Mouse (Mus musculus) ES-Bruce4 (cell line): ENCODE data around the gene Syt1. TPM values are rescaled to one million over a fixed set of nuclear protein-coding genes. Genes with fewer than 3 reads are reported as not detected.

Experiments
- H3K27ac ChIP-seq: 2 replicates; pipeline ENCODE4 v1.5.1; 2012; ENCODE audit warnings: low read length, inconsistent platforms; ENCODE audit not compliant: insufficient read depth
- H3K27me3 ChIP-seq: 2 replicates; pipeline ENCODE4 v1.6.1; 2012; ENCODE audit warnings: mild to moderate bottlenecking, low read length, inconsistent platforms; ENCODE audit not compliant: control insufficient read depth, poor library complexity, insufficient read depth, severe bottlenecking
- H3K36me3 ChIP-seq: 2 replicates; pipeline ENCODE4 v1.6.1; 2012; ENCODE audit warnings: inconsistent platforms, mild to moderate bottlenecking, low read length, moderate library complexity; ENCODE audit not compliant: control insufficient read depth, poor library complexity, insufficient read depth, severe bottlenecking
- H3K4me1 ChIP-seq: one replicate; pipeline ENCODE4 v1.8.1; 2011; ENCODE audit warnings: low read length; ENCODE audit not compliant: control insufficient read depth, insufficient read depth
- H3K4me3 ChIP-seq: 2 replicates; pipeline ENCODE4 v1.5.1; 2011; ENCODE audit warnings: low read depth, mild to moderate bottlenecking, low read length
- H3K9ac ChIP-seq: 2 replicates; pipeline ENCODE4 v1.6.1; 2012; ENCODE audit warnings: low read depth, mild to moderate bottlenecking, inconsistent platforms; ENCODE audit not compliant: poor library complexity, severe bottlenecking
- H3K9me3 ChIP-seq: replicated peaks from 2 replicates; pipeline ENCODE4 v1.6.1; 2012; ENCODE audit warnings: mild to moderate bottlenecking, low read length, inconsistent platforms; ENCODE audit not compliant: control insufficient read depth, poor library complexity, insufficient read depth, severe bottlenecking
- CTCF ChIP-seq: IDR thresholded peaks from one replicate; pipeline ENCODE4 v1.8.1; 2011; ENCODE audit warnings: low read depth, low read length
- EP300 ChIP-seq: IDR thresholded peaks from 2 replicates; pipeline ENCODE4 v1.6.1; 2011; ENCODE audit warnings: low read depth, low read length; ENCODE audit not compliant: insufficient read depth
- POLR2A ChIP-seq: IDR thresholded peaks from one replicate; pipeline ENCODE4 v1.8.1; 2011; ENCODE audit warnings: low read length; ENCODE audit not compliant: insufficient read depth
- polyA plus RNA-seq: library from polyadenylated mRNA; stranded (reverse); fragments of >200 nt; gene quantifications from 2 replicates; pipeline ENCODE4 v1.2.4, GENCODE M21; 2011; ENCODE audit warnings: low read depth; ENCODE audit not compliant: missing spikeins, insufficient read depth, insufficient read length

Syt1 gene
- polyA plus RNA-seq, 1 experiment: 0.72 TPM

DNA sequence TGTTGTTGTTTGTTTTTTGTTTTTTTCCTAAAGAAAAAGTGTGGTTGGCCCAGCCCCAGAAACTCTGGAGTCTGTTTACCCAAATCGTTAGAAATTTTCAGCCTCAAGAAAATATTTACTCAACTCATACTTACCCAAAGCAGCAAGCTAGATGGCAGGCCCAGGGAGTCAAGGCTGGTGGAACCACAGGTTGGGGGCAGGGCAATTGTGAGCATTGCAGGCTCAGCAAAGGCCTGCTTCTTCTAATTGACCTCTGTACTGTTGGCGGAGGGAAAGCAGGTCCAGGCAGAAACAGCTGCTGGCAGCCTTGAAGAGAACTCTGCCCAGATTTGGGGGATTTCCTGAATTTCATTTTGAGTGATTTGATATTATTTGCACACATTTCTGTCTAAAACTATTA is 557.2 kb downstream of the Syt1 start:
- H3K27ac ChIP-seq: no peak overlapping the region
- no peaks in the 10 kb centered on the region for H3K36me3 ChIP-seq
- no peaks in the 10 kb centered on the region for H3K27me3 ChIP-seq
- no peak overlapping the region for H3K9ac ChIP-seq
- H3K4me3 ChIP-seq: no peak overlapping the region
- H3K4me1 ChIP-seq: no peaks in the 10 kb centered on the region
- TF ChIP-seq EP300 (no peak), POLR2A (no peak), CTCF (no peak)
- H3K9me3 ChIP-seq: no peaks in the 10 kb centered on the region

DNA sequence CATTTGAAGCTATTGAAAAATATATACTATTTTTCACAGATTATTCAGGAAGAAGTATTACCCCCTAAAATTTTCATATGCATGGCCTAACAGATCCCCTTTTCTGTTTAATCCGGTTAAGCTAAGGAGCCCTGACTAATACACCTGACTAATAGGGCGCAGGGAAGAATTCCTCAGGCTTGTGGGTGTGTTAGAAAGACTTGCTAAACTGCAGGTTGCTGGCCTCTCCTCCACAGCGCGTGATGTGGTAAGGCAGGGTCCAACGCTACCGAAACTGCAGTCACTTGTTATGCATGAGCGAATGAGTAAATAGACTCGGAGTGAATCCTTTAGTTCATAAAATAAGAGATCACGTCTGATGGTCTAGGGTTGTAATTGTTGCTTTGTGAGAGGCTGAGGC is 558.4 kb downstream of the Syt1 start:
- no peak overlapping the region for H3K27ac ChIP-seq
- no peaks in the 10 kb centered on the region for H3K4me1 ChIP-seq
- no peak overlapping the region for H3K9ac ChIP-seq
- H3K27me3 ChIP-seq: no peaks in the 10 kb centered on the region
- no peaks in the 10 kb centered on the region for H3K36me3 ChIP-seq
- H3K4me3 ChIP-seq: no peak overlapping the region
- H3K9me3 ChIP-seq: no peaks in the 10 kb centered on the region
- TF ChIP-seq CTCF: no peak
- TF ChIP-seq EP300: no peak
- TF ChIP-seq POLR2A: no peak

DNA sequence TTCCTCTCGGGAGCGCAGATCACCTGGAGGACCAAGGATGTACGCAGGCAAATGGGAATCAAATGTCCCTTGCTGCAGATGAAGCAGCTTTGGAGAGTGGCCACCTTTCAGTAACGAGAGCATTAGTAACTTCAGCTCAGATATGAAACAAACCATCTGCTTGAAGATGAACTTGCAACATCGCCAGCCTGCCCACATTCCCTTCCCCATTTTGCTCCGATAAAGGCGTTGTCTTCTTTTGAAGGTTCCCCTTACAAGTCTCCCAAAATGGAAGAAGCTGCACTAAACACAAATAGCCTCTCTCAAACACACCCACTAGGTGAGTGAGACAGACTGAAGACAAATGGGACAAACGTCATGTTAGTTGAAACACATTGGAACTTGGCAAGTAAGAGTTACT is 559.3 kb downstream of the Syt1 start:
- H3K9ac ChIP-seq: no peak overlapping the region
- no peaks in the 10 kb centered on the region for H3K36me3 ChIP-seq
- no peak overlapping the region for H3K4me3 ChIP-seq
- no peak overlapping the region for H3K27ac ChIP-seq
- TF ChIP-seq EP300 (no peak), POLR2A (no peak), CTCF (no peak)
- H3K4me1 ChIP-seq: no peaks in the 10 kb centered on the region
- H3K9me3 ChIP-seq: no peaks in the 10 kb centered on the region
- no peaks in the 10 kb centered on the region for H3K27me3 ChIP-seq

DNA sequence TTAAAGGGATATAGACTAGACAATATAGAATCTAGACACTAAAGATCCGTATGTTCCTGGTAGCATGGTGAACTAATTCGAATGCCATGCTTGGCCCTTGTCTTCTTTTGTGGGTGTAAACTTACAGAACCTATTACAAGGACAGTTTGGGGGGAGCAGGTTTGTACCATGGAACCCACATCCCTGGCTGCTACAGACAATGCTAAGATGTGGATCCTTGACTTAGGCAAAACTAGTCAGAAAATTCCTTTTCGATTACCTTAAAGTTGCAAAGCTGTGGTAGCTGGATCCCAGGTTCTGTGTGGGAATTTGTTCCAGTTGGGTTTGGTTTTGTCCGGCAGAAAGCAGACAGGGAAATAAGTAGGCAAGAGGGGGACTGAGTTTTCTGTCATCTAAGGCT is 560.4 kb downstream of the Syt1 start:
- H3K4me1 ChIP-seq: no peaks in the 10 kb centered on the region
- no peaks in the 10 kb centered on the region for H3K9me3 ChIP-seq
- H3K27me3 ChIP-seq: no peaks in the 10 kb centered on the region
- H3K9ac ChIP-seq: no peak overlapping the region
- H3K36me3 ChIP-seq: no peaks in the 10 kb centered on the region
- no peak for TF ChIP-seq CTCF
- TF ChIP-seq EP300: no peak
- no peak for TF ChIP-seq POLR2A
- no peak overlapping the region for H3K27ac ChIP-seq
- H3K4me3 ChIP-seq: no peak overlapping the region

DNA sequence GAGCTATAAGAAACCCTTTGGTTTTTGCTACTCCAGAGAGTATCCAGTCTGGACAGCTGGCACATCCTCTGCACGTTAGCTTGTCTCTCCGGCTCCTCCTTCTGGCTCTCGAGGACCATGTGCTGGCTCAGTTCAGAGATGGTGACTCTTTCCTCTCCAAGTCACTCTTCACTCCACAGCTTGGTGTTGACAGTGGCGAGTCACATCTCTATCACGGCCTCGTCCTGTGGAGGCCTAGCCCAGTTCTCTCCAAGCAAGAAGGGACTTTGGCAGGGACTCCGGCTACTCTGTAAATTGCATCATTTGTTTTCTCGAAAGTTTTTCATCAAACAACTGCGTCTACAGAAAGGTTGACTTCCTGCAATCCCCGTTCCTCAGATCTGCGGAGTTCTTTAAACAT is 562.4 kb downstream of the Syt1 start:
- no peaks in the 10 kb centered on the region for H3K4me1 ChIP-seq
- H3K27me3 ChIP-seq: no peaks in the 10 kb centered on the region
- no peak for TF ChIP-seq EP300
- no peak for TF ChIP-seq CTCF
- TF ChIP-seq POLR2A: no peak
- no peak overlapping the region for H3K9ac ChIP-seq
- H3K4me3 ChIP-seq: no peak overlapping the region
- no peaks in the 10 kb centered on the region for H3K36me3 ChIP-seq
- H3K9me3 ChIP-seq: no peaks in the 10 kb centered on the region
- H3K27ac ChIP-seq: no peak overlapping the region
